Mouse (Mus musculus): ENCODE data around the gene Tagap.

DNA sequence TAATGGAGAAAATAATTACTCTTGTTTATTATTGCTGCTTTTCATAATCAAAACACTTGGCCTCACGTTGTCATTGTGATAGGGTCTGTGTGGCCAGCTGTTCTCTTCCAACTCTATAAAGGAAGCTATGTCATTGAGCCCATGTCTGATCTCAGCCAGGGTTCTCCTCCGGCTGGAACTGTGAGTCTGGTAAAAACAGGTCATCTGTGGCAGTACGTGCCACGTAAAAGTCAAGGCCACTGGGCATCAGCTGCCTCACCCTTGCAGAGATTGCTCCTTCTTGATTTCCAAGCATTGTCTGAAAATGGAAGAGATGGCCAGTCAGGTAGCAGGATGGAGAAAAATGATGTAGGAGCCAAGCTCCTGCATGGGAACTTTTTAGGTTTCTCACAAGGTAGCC, 25.8 kb upstream of the Tagap start:
- no peak for TF ChIP-seq CTCF (IDR thresholded peaks at IDR 0.05; ENCODE audit: control insufficient read depth, insufficient read depth, insufficient replicate concordance, low read depth, low read length)
- TF ChIP-seq POLR2A (IDR thresholded peaks at IDR 0.05; ENCODE audit: control insufficient read depth, low read depth, low read length), result no peak
